Mouse (Mus musculus): ENCODE data around the gene Lpcat3. TPM values are rescaled to one million over a fixed set of nuclear protein-coding genes. Genes with fewer than 3 reads are reported as not detected.

The Lpcat3 gene
- polyA plus RNA-seq, 1 experiment from 2014 or later, result 60.0 TPM

GRCm38 (mm10) chr6:124746654-124747632 is 84.1 kb downstream of the Lpcat3 start:
- H3K36me3 ChIP-seq (ENCODE audit: control insufficient read depth, insufficient read depth, low read length), result peaks cover 59% of the 10 kb centered on the region
- H3K9ac ChIP-seq (replicated peaks; ENCODE audit: low read depth, low read length), result no peak overlapping the region
- no peak for ATAC-seq (ENCODE audit: insufficient number of reproducible peaks, insufficient read depth, low FRiP score, low read depth)

DNA sequence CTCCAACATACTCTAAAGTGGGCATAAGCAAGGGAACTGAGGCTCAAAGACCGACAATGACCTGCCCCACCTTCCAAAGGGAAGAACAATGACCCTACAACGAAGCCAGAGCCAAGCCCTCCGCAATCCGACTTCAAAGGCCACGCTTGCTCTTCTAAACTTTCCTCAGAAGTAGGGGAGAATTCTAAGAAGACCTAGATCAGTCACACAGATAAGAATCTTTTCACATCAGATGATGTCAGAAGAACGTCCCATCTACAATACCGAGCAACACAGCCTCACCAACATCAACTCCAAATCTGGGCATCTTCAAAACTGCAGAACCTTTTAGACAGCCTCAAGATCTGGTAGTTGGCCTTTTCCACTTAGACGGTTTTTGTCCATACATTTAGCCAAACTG is 87.6 kb downstream of the Lpcat3 start:
- 81% methylated on average over 8 of the region's 8 CpGs for WGBS
- Histone ChIP-seq H3K9ac (replicated peaks; ENCODE audit: low read depth, low read length) (no peak overlapping the region), H3K4me3 (ENCODE audit: low read depth, low read length) (no peak overlapping the region), H3K36me3 (ENCODE audit: control insufficient read depth, insufficient read depth, low read length) (peaks cover 38% of the 10 kb centered on the region), H3K27me3 (ENCODE audit: control insufficient read depth, insufficient read depth, low read length) (no peaks in the 10 kb centered on the region), H3K4me2 (replicated peaks; ENCODE audit: low read depth, low read length) (no peak overlapping the region), H3K4me1 (ENCODE audit: control insufficient read depth, insufficient read depth, low read length) (peaks cover 26% of the 10 kb centered on the region), H3K27ac (ENCODE audit: low read length) (no peak overlapping the region), H3K9me3 (ENCODE audit: control insufficient read depth, low read depth, low read length) (no peaks in the 10 kb centered on the region)
- no peak for ATAC-seq (ENCODE audit: insufficient number of reproducible peaks, insufficient read depth, low FRiP score, low read depth)

More at GRCm38 (mm10) chr6:124746654-124747632, 84.1 kb downstream of the Lpcat3 start:
- WGBS, result 84% methylated on average over 7 of the region's 7 CpGs
- Histone ChIP-seq H3K4me2 (replicated peaks; ENCODE audit: low read depth, low read length) (peak overlapping the region; percentile 87; the same call in 1 of the 2 replicates), H3K27me3 (ENCODE audit: control insufficient read depth, insufficient read depth, low read length) (no peaks in the 10 kb centered on the region), H3K4me3 (ENCODE audit: low read depth, low read length) (no peak overlapping the region), H3K4me1 (ENCODE audit: control insufficient read depth, insufficient read depth, low read length) (peaks cover 10% of the 10 kb centered on the region), H3K9me3 (ENCODE audit: control insufficient read depth, low read depth, low read length) (no peaks in the 10 kb centered on the region), H3K27ac (ENCODE audit: low read length) (no peak overlapping the region)

- Histone ChIP-seq H3K4me1 (ENCODE audit: control insufficient read depth, insufficient read depth, low read length) (peaks cover 31% of the 10 kb centered on the region; the same call in 1 of the 2 replicates), H3K9me3 (ENCODE audit: control insufficient read depth, low read depth, low read length) (no peaks in the 10 kb centered on the region), H3K4me2 (replicated peaks; ENCODE audit: low read depth, low read length) (no peak overlapping the region), H3K4me3 (ENCODE audit: low read depth, low read length) (no peak overlapping the region), H3K27ac (ENCODE audit: low read length) (no peak overlapping the region), H3K9ac (replicated peaks; ENCODE audit: low read depth, low read length) (no peak overlapping the region), H3K27me3 (ENCODE audit: control insufficient read depth, insufficient read depth, low read length) (no peaks in the 10 kb centered on the region), H3K36me3 (ENCODE audit: control insufficient read depth, insufficient read depth, low read length) (peaks cover 19% of the 10 kb centered on the region)
- ATAC-seq (ENCODE audit: insufficient number of reproducible peaks, insufficient read depth, low FRiP score, low read depth), result no peak
- WGBS, result 87% methylated on average over 2 of the region's 2 CpGs
Observed at GRCm38 (mm10) chr6:124753861-124754260, 91.0 kb downstream of the Lpcat3 start.

MicroRNAs within 50 kb of the gene (microRNA counts, 519-probe panel; counts per million panel counts)
- microRNA mmu-miR-141 (3,374 counts per million, percentile 65 among the panel's probes with 10 or more counts), microRNA mmu-miR-200c (4,572 counts per million, percentile 90 among the panel's probes with 10 or more counts)

Small RNAs within 50 kb of the gene (microRNA-seq; reads per million reads assigned to microRNA genes)
- 2,082 reads per million, percentile 81 among the genes with 10 or more reads in this experiment for gene Mir141
- 14,557 reads per million, percentile 96 among the genes with 10 or more reads in this experiment for gene Mir200c

Other genes with a start within 250 kb of the Lpcat3 start
- 32.1 and 32.3 TPM in 2 replicates for gene Pex5, start 248.0 kb upstream of the Lpcat3 start, polyA plus RNA-seq (2014; fragmentation: Nextera tagmentation; extraction: Ambion mirVana)
- 4.9 and 5.4 TPM in 2 replicates for gene Clstn3, start 198.2 kb upstream of the Lpcat3 start, polyA plus RNA-seq (2014; fragmentation: Nextera tagmentation; extraction: Ambion mirVana)
- gene C1rl, start 169.9 kb upstream of the Lpcat3 start, polyA plus RNA-seq (2014; fragmentation: Nextera tagmentation; extraction: Ambion mirVana), result 0.43 and 0.68 TPM in 2 replicates
- gene C1ra, start 150.6 kb upstream of the Lpcat3 start, polyA plus RNA-seq (2014; fragmentation: Nextera tagmentation; extraction: Ambion mirVana), result 3.0 and 3.5 TPM in 2 replicates
- 2.0 and 2.9 TPM in 2 replicates for gene C1s1, start 120.7 kb upstream of the Lpcat3 start, polyA plus RNA-seq (2014; fragmentation: Nextera tagmentation; extraction: Ambion mirVana)
- gene C1rb, start 92.7 kb upstream of the Lpcat3 start, polyA plus RNA-seq (2014; fragmentation: Nextera tagmentation; extraction: Ambion mirVana), result not detected in 2 replicates
- gene C1s2, start 26.9 kb upstream of the Lpcat3 start, polyA plus RNA-seq (2014; fragmentation: Nextera tagmentation; extraction: Ambion mirVana), result not detected in 2 replicates
- gene Emg1, start 49.2 kb downstream of the Lpcat3 start, polyA plus RNA-seq (2014; fragmentation: Nextera tagmentation; extraction: Ambion mirVana), result 201 and 205 TPM in 2 replicates
- gene Phb2, start 49.3 kb downstream of the Lpcat3 start, polyA plus RNA-seq (2014; fragmentation: Nextera tagmentation; extraction: Ambion mirVana), result 290 and 305 TPM in 2 replicates
- gene Ptpn6, start 75.7 kb downstream of the Lpcat3 start, polyA plus RNA-seq (2014; fragmentation: Nextera tagmentation; extraction: Ambion mirVana), result 13.7 and 15.3 TPM in 2 replicates
- gene Grcc10, start 78.3 kb downstream of the Lpcat3 start, polyA plus RNA-seq (2014; fragmentation: Nextera tagmentation; extraction: Ambion mirVana), result 445 and 505 TPM in 2 replicates
- gene Gm45234, start 93.0 kb downstream of the Lpcat3 start, polyA plus RNA-seq (2014; fragmentation: Nextera tagmentation; extraction: Ambion mirVana), result not detected in 2 replicates
- 15.0 and 18.5 TPM in 2 replicates for gene Atn1, start 93.5 kb downstream of the Lpcat3 start, polyA plus RNA-seq (2014; fragmentation: Nextera tagmentation; extraction: Ambion mirVana)
- 9.5 and 9.7 TPM in 2 replicates for gene Eno2, start 106.6 kb downstream of the Lpcat3 start, polyA plus RNA-seq (2014; fragmentation: Nextera tagmentation; extraction: Ambion mirVana)
- 0.32 and 0.35 TPM in 2 replicates for gene Lrrc23, start 116.7 kb downstream of the Lpcat3 start, polyA plus RNA-seq (2014; fragmentation: Nextera tagmentation; extraction: Ambion mirVana)
- gene Spsb2, start 145.6 kb downstream of the Lpcat3 start, polyA plus RNA-seq (2014; fragmentation: Nextera tagmentation; extraction: Ambion mirVana), result 7.4 and 8.0 TPM in 2 replicates
- 844 and 872 TPM in 2 replicates for gene Tpi1, start 151.3 kb downstream of the Lpcat3 start, polyA plus RNA-seq (2014; fragmentation: Nextera tagmentation; extraction: Ambion mirVana)
- 121 and 123 TPM in 2 replicates for gene Usp5, start 166.5 kb downstream of the Lpcat3 start, polyA plus RNA-seq (2014; fragmentation: Nextera tagmentation; extraction: Ambion mirVana)
- 151 and 163 TPM in 2 replicates for gene Cdca3, start 166.5 kb downstream of the Lpcat3 start, polyA plus RNA-seq (2014; fragmentation: Nextera tagmentation; extraction: Ambion mirVana)
- gene Gnb3, start 177.2 kb downstream of the Lpcat3 start, polyA plus RNA-seq (2014; fragmentation: Nextera tagmentation; extraction: Ambion mirVana), result 1.4 and 1.5 TPM in 2 replicates
- 43.2 and 43.9 TPM in 2 replicates for gene P3h3, start 194.7 kb downstream of the Lpcat3 start, polyA plus RNA-seq (2014; fragmentation: Nextera tagmentation; extraction: Ambion mirVana)
- gene Gpr162, start 201.0 kb downstream of the Lpcat3 start, polyA plus RNA-seq (2014; fragmentation: Nextera tagmentation; extraction: Ambion mirVana), result 0.91 and 1.0 TPM in 2 replicates
- 0.28 and 0.43 TPM in 2 replicates for gene Cd4, start 225.2 kb downstream of the Lpcat3 start, polyA plus RNA-seq (2014; fragmentation: Nextera tagmentation; extraction: Ambion mirVana)
- 1.3 and 1.5 TPM in 2 replicates for gene Lag3, start 248.7 kb downstream of the Lpcat3 start, polyA plus RNA-seq (2014; fragmentation: Nextera tagmentation; extraction: Ambion mirVana)